Mouse (Mus musculus): Measurements from ENCODE around the gene Grid1.

- TF ChIP-seq POLR2A (IDR thresholded peaks at IDR 0.05; ENCODE audit: low read depth, low read length) (no peak), CTCF (conservative IDR thresholded peaks at IDR 0.05; ENCODE audit: insufficient read depth, insufficient read length, low read depth, low read length) (no peak)
Measured at GRCm38 (mm10) chr14:34839898-34840297, 20.0 kb downstream of the Grid1 start.

Measured in kidney, adult 2 months (tissue).